Mouse (Mus musculus) megakaryocyte progenitor cell, adult 5-6 weeks (primary cell): Measurements from ENCODE around the gene Cdk10. TPM values are rescaled to one million over a fixed set of nuclear protein-coding genes. Genes with fewer than 3 reads are reported as not detected.
"Not testable (repeated sequence)": the region's sequence is repeated elsewhere in the genome, so short reads cannot be mapped to it uniquely, and the experiment has no call there.

Experiments used
- ATAC-seq: replicated peaks from 2 replicates; pipeline ENCODE4 v1.8.0; 2016; ENCODE audit warnings: mild to moderate bottlenecking, moderate TSS enrichment, inconsistent platforms; ENCODE audit not compliant: poor library complexity
- total RNA-seq, 2 experiments: library from RNA; stranded (forward) in 1 of 2; stranded (reverse) in 1 of 2; fragments of 157-497, 149-512 nt in 1 of 2; fragments of 200-1000 nt in 1 of 2; gene quantifications; 2 replicates each; pipeline versions ENCODE4 v1.2.3 to v1.2.4; 2015 to 2017

Cdk10 gene
- 16.1 and 17.1 TPM in 2 replicates for total RNA-seq (2015)
- total RNA-seq (2017) = 34.9 and 38.6 TPM in 2 replicates

GRCm38 (mm10) chr8:123224278-123225266 lies at the start of gene Cdk10:
TSS of gene Cdk10 (plus strand) at chr8:123224842.
- peak; percentile 96 for ATAC-seq

GRCm38 (mm10) chr8:123181391-123181790 lies 43.3 kb upstream of the Cdk10 start:
- no peak for ATAC-seq

DNA sequence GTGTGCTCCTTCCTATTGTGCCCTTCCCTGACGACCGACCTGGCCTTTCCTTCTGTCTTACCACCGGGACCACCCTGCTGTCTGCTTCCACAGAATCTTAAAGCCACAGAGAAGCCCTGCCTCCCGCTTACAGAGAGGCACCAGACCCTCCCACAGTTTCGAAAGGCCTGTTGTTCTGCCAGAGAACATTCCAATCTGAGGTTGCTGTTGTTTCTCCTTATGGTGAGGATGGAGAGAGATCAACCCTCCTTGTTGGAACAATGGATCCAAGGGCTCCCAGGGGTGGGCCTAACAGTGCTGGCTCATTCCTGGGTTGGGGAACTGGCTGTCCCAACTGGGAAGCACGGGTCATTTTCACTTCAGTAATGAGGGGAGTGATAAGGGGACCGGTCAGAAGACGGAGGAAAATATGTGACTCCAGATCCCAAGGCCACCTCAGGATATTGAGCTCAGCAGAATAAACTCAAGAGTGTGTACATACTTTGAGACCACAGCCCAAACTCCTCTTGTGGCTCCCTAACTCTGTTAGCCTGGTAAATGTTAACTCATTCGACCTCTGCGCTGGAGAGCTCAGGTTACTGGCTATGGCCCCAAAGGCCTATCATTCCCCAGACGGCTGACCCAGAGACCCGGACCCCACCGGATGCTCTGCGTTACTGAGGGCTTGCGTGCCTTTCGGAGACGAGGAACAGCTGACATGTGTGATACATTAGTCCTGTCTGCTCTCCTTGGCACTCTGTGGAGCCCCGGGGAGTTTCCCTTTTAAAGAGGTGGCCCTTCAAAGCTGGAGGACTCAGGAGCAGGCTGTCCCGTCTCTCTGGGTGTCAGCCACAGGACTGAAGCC lies 38.9 kb upstream of the Cdk10 start, which contains the start of gene Dpep1:
Gene Dpep1, plus strand, starts transcription at position 677 of the 844 bp plus-strand sequence.
- ATAC-seq = no peak

GRCm38 (mm10) chr8:123188006-123188405 lies 36.6 kb upstream of the Cdk10 start:
- ATAC-seq = no peak

- no peak for ATAC-seq
Observed at GRCm38 (mm10) chr8:123188841-123189240, 35.8 kb upstream of the Cdk10 start.

GRCm38 (mm10) chr8:123190678-123191077 lies 34.0 kb upstream of the Cdk10 start:
- ATAC-seq = peak; percentile 96

DNA sequence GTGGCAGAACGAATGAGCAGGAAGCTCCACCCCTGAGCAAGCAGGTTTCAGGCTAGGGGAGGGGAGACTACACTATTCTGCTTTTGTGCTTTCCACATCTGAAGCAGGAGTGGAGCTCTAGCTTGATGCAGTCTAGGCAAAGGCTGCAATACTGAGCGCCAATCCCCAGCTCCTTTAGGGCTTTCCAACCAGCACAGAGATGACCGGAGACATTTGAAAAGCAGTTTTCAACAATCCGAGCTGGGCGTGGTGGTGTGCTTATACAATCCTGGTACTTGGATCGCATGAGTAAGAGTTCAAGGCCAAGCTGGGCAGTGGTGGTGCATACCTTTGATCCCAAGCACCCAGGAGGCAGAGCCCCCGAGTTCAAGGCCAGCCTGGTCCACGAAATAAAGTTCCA lies 32.7 kb upstream of the Cdk10 start:
- no peak for ATAC-seq

DNA sequence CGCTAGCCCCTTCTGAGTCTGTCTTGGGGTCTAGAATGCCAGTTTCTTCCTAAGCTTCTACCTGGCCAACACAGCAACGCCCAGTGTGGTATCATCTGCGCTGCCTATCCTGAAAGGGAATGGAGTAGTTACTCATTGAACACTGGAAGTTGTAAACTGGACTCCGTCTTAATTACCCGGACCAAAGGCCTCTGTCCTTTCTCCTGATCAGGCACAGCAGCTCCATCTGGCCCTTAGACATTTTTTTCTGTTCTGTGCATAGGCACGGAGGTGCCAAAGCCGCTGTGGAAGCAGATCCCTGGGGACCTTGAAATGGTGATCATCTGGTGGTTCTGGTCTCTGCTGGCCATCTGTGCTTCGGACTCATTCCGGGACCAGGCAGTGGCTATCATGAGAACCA lies 30.9 kb upstream of the Cdk10 start:
- no peak for ATAC-seq

GRCm38 (mm10) chr8:123197016-123197415 lies 27.6 kb upstream of the Cdk10 start:
- peak; percentile 69 for ATAC-seq

GRCm38 (mm10) chr8:123199864-123200263 lies 24.8 kb upstream of the Cdk10 start:
- ATAC-seq = no peak

- peak; percentile 75 for ATAC-seq
Observed at GRCm38 (mm10) chr8:123202288-123202687, 22.4 kb upstream of the Cdk10 start.

- peak; percentile 32; the same call in 1 of the 2 replicates for ATAC-seq
Observed at GRCm38 (mm10) chr8:123203571-123203970, 21.1 kb upstream of the Cdk10 start.

DNA sequence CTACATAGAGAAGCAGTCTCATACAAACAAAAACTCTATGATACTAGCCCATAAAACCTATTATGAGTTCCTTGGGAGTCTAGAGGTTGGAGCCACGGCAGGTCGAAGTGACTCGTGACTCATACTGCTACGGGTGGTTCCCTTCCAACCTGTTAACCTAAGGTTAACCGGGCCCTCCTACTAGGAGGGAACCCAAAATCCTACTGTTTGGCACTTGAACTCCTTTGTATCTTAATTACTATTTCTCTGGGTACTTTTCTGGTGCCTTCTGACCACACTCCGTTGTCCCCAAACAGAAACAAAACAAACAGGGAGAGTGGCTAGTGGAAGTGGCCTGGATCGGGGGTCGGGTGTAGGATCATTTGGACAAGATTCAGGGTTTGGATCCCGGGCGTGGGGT lies 12.8 kb upstream of the Cdk10 start:
- no peak for ATAC-seq

DNA sequence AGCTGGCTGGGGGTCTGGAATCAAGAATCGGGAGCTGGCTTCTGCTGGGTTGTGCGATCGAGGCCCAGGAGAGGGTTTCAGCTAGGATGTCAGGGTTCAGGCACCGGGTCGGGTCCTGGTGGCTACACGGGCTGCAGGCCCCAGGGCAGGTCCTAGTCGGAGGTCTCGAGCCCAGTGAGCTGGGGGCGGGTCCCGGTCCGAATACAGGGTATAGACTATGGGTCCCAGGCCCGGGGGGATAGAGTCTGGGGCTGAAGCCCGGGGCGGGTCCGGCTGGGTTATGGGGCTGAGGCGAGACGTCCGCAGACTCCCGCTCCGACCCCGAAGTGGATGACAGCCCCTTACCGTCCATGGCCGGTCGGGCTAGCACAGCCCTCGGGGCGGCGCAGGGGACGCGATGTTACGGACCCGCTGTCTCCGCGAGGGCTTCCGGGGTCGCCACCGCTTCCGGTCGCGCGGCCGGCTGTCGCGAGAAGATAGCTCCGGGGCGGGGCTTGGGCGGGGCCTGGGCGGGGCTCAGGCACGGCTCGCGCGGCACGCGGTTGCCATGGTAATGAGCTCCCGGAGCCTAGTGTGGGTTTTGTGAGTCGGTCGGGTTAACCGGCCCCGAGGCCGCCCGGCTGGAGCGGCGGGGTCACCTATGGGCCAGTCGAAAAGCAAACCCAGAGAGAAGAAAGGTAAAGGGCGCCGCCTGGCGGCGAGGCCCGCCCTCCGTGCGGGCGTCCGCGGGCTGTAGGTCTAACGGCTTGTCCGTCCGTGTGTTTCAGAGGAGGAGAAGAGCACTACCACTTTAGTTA lies 12.1 kb upstream of the Cdk10 start, which contains the start of the genes Chmp1a and Spata33:
Gene Chmp1a, minus strand, starts transcription at position 443 of the 797 bp plus-strand sequence.
Gene Spata33, plus strand, starts transcription at position 512 of the 797 bp plus-strand sequence.
- ATAC-seq = peak; percentile 90

- peak; percentile 7; the same call in 1 of the 2 replicates for ATAC-seq
Observed at GRCm38 (mm10) chr8:123213118-123213772, 11.4 kb upstream of the Cdk10 start.

GRCm38 (mm10) chr8:123215430-123215829 lies 9.2 kb upstream of the Cdk10 start:
- ATAC-seq = no peak

DNA sequence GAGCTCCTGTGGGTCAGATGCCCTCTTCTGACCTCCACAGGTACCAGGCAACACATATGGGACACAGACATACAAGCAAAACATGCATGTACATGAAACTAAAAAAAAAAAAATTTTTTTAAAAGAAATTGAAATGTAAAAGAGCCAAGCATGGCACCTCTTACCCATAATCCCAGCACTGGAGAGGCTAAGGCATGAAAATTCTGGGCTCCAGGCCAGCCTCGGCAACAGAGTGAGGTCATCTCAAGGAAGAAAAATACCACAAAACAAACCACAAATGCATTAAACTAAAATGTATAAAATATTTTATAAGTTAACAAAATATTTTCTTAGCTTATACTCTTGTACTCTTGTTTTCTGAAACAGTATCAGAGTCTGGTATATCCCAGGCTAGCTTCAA lies 3.7 kb upstream of the Cdk10 start:
- no peak for ATAC-seq

GRCm38 (mm10) chr8:123228416-123228815 lies 3.8 kb downstream of the Cdk10 start:
- ATAC-seq = no peak

- not testable (repeated sequence) for ATAC-seq
Observed at GRCm38 (mm10) chr8:123230326-123230725, 5.7 kb downstream of the Cdk10 start.

DNA sequence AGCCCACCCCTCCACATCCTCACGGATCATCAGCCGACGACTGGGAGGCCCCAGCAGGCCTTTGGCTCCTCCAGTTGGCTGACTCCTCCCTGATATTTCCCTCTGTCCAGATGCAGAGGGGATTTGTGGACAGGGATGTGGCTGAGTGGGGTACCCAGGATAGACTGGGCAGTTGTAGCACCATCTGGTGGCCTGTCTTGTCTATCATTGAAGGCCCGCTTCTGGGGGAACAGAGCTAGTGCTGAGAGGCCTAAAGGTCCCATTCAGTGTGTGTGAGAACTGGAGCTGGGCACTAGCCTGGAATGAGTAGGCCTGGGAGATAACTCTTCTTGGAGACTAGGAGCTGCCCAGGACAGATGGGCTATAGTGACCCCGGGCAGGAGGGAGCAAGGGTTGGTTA lies 7.1 kb downstream of the Cdk10 start:
- no peak for ATAC-seq
